Mouse (Mus musculus) T-cell, adult 66 days (primary cell): Measurements from ENCODE around the gene Ccdc114. TPM values are rescaled to one million over a fixed set of nuclear protein-coding genes. Genes with fewer than 3 reads are reported as not detected.

Source experiments
- total RNA-seq, 2 experiments: library from RNA; stranded (reverse); gene quantifications; 3 replicates in 1 of 2; 4 replicates in 1 of 2; pipeline ENCODE4 v1.2.4; 2023

Gene Ccdc114
- 1 to 10 TPM; 1.7 to 2.7 TPM for total RNA-seq

DNA sequence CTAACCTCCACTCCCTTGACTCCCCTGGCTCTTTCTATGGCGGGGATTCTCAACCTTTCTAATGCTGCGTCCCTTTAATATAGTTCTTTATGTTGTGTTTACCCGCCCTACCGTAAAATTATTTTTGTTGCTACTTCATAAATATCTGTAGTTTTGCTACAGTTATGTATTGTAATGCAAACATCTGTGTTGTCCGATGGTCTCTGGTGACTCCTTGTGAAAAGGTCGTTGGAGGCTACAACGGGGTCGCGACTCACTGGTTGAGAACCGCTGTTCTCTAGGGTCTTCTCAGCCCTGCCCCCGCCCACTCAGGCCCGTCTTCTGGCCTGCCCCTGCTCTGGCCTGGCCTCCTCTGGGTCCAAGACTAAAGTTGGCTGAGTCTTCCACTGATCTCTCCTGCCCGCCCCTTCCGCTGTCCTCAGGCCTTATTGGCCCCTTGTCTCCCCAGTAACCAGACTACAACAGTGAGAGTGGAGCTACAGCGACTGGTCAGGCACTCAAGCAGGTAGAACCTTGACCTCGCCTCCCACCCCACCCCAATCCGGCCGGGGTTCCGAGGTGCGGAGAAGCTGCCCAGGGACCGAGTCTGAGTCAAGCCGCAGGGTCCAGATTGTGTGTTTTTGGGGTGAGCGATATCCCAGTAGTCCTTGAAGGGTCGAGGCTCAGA, at the start of gene Ccdc114:
Gene Ccdc114, plus strand, starts transcription at position 311 of the 667 bp plus-strand sequence.

DNA sequence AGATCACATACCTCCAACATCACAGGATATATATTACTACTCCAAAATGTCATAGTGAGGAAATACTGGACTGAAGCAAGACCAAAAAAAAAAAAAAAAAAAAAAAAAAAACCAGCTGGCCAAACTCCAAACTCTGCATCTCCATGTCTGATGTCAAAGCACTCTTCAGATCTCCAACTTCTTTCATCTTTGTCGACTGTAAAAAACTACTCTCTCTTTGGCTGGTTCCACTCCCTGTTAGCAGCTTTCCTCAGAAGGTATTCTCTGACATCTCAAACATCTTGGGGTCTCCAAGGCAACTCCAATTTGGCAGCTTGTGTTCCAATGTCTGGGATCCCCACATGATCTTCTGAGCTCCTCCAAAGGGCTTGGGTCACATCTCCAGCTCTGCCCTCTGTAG, 45.6 kb upstream of the Ccdc114 start, which contains the start of gene Grin2d:
Gene Grin2d, minus strand, starts transcription at position 101 of the 400 bp plus-strand sequence.

DNA sequence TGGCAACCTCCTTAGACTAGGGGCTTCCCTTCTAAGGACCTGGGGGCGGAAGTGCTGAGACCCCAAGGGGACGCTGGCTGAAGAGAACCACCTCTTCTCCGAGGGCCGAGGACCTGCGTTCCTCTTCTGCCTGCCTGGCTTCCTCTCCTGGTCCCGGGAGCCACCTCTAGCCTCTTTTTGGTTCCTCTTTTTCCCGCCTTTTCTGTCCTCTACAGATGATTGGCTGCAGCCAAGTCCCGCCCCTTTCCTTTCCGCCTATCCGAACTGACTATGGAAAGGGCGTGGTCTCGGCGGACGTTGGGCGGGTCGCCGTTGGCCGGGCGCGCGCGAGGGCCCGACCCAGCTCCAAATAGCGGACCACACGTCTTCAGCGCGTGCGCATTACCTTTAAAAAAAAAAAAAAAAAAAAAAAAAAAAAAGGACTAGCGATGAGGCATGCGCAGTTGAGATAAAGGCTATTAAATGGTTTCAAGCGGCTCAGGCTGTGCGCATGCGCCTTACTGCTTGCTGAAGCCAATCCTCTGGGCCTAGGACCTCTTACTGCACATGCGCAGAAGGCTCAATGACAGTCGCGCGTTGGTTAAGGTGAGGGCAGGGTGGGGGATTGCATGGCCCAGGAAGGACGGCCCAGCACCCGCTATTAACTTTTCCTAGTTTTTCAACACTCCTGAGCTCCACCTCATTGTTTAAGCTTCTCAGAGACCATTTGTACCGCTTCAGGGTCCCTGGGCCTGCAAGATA, 27.2 kb upstream of the Ccdc114 start, which contains the start of the genes Syngr4 and Tmem143:
Gene Syngr4, minus strand, starts transcription at position 198 of the 741 bp plus-strand sequence.
Gene Tmem143, plus strand, starts transcription at position 425 of the 741 bp plus-strand sequence.

DNA sequence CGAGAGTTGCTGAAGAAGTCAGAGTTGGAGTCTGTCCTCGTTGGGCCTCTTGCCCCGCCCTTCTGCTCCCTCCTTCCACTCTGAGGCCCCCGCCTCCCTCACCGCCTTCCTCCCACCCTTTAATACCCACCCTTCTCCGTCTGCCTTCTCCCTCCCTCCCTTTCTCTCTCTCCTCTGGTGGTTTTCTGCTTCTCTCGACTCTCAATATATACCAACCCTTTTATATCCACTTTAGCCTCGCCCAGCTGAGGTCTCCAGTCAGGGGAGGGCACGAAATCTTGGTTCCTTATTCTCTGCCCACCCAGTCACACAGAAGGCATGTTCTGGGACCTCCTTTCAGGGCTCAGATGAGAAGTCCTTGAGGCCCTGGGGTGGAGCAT, 2.6 kb upstream of the Ccdc114 start, which contains the start of gene Emp3:
Gene Emp3, minus strand, starts transcription at position 163 of the 380 bp plus-strand sequence.

Other genes with a start within 250 kb of the Ccdc114 start
- under 1 TPM; 0.35 to 0.65 TPM for gene Ntn5, start 240.1 kb upstream of the Ccdc114 start, total RNA-seq
- gene Sec1, start 229.7 kb upstream of the Ccdc114 start, total RNA-seq, result under 1 TPM in 1 of 2 experiments, not detected in 1; 0.20 TPM
- gene Car11, start 224.2 kb upstream of the Ccdc114 start, total RNA-seq, result 10 to 100 TPM in 1 of 2 experiments, 1 to 10 TPM in 1; 8.9 to 10.2 TPM
- 10 to 100 TPM; 34.0 to 37.7 TPM for gene Dbp, start 219.0 kb upstream of the Ccdc114 start, total RNA-seq
- gene Rpl18, start 208.6 kb upstream of the Ccdc114 start, total RNA-seq, result 1,000 to 10,000 TPM; 3,079 to 3,201 TPM
- gene Sphk2, start 206.1 kb upstream of the Ccdc114 start, total RNA-seq, result 10 to 100 TPM; 30.7 to 34.0 TPM
- 1 to 10 TPM; 1.6 to 2.1 TPM for gene Fam83e, start 202.9 kb upstream of the Ccdc114 start, total RNA-seq
- gene Spaca4, start 198.3 kb upstream of the Ccdc114 start, total RNA-seq, result not detected
- 1 to 10 TPM in 1 of 2 experiments, under 1 TPM in 1; 0.80 to 1.3 TPM for gene Lmtk3, start 140.3 kb upstream of the Ccdc114 start, total RNA-seq
- gene Sult2b1, start 139.4 kb upstream of the Ccdc114 start, total RNA-seq, result 1 to 10 TPM; 1.4 to 3.5 TPM
- 100 to 1,000 TPM; 111 to 128 TPM for gene Cyth2, start 109.5 kb upstream of the Ccdc114 start, total RNA-seq
- 1 to 10 TPM; 1.7 to 3.2 TPM for gene Kcnj14, start 99.3 kb upstream of the Ccdc114 start, total RNA-seq
- 10 to 100 TPM; 32.3 to 38.2 TPM for gene Grwd1, start 93.1 kb upstream of the Ccdc114 start, total RNA-seq
- 10 to 100 TPM; 53.1 to 60.4 TPM for gene Kdelr1, start 51.3 kb upstream of the Ccdc114 start, total RNA-seq
- under 1 TPM; 0.64 to 0.98 TPM for gene Grin2d, start 45.7 kb upstream of the Ccdc114 start, total RNA-seq
- gene Syngr4, start 27.4 kb upstream of the Ccdc114 start, total RNA-seq, result not detected
- gene Tmem143, start 27.1 kb upstream of the Ccdc114 start, total RNA-seq, result 1 to 10 TPM; 7.0 to 9.8 TPM
- 100 to 1,000 TPM; 281 to 295 TPM for gene Emp3, start 2.7 kb upstream of the Ccdc114 start, total RNA-seq
- gene Abcc6, start 106.2 kb downstream of the Ccdc114 start, total RNA-seq, result not detected
- gene Nomo1, start 109.6 kb downstream of the Ccdc114 start, total RNA-seq, result 10 to 100 TPM; 45.8 to 47.0 TPM
- gene Kcnj11, start 176.7 kb downstream of the Ccdc114 start, total RNA-seq, result not detected